Mouse (Mus musculus) neutrophil, adult 5-6 weeks (primary cell): ENCODE results near the gene Gm20388. TPM values are rescaled to one million over a fixed set of nuclear protein-coding genes. Genes with fewer than 3 reads are reported as not detected.

ENCODE experiments used
- ATAC-seq: fragments of 151-379, 151-347 bp; 2 replicates; pipeline ENCODE4 v1.8.0; 2017; ENCODE audit warnings: mild to moderate bottlenecking, moderate TSS enrichment; ENCODE audit not compliant: insufficient number of reproducible peaks, poor library complexity, low FRiP score, severe bottlenecking; ENCODE audit errors: extremely low read depth
- total RNA-seq: library from RNA; stranded (forward); fragments of 200-1000 nt; gene quantifications from 2 replicates; pipeline ENCODE4 v1.2.3, GENCODE M21; 2017

Gene Gm20388
- total RNA-seq, 1 experiment from 2014 or later: 10.8 TPM

DNA sequence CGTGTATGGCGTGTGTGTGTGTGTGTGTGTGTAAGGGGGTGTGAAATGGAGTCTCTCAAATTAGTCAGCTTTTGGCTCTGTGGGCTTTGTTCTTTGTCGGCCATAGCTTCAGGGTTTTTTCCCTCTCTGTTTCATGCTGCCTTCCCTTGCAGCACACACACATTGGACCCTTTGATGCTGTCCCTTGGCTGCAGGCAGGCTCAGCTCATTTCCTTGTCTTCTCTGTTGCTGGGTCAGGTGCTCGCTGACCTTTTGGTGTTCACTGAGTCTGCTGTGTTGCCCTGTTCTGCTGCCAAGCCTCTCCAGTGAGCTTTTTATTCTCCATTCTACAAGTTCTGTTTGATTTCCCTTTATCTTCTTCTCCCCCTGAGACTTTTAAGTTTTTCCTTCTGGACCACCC lies 218.9 kb downstream of the Gm20388 start:
- no peak for ATAC-seq

DNA sequence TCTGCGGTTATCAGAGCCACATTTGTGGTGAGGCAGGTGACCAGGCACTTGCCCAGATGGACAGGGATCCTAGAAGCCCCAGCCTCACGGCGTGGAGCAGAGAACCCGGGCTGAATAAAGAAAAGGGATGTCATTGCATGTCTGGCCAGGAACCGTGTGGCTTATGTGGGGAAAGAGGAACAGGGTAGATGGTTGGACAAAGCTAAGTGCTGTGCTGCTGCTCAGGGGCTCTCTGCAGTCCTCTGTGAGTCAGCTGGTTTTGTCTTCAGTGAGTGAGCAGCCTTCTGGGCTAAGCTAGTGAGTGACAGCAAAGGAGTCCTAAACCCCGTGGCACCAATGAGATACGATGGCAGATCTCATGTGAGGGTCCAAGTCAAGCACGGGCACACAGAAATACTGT lies 220.5 kb downstream of the Gm20388 start:
- peak; percentile 52 for ATAC-seq

DNA sequence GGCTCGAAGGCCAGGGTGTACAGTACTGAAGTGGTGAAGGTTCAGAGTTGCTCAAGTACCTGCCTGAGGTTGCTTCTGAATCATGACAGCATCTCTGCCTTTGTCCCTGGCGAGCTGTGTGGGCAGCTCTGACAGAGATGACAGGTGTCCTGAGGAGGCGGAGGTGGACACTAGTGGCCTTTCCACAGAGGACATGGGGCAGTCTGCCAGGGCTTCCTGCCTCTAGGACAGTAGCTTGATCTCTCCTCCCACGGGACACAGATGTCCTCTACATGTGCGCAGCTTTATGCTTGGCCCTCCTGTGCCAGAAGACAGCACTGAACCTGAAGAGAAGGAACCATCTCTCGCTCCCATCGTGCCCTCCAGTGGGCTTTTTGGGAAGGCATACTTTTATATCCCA lies 222.5 kb downstream of the Gm20388 start:
- no peak for ATAC-seq

DNA sequence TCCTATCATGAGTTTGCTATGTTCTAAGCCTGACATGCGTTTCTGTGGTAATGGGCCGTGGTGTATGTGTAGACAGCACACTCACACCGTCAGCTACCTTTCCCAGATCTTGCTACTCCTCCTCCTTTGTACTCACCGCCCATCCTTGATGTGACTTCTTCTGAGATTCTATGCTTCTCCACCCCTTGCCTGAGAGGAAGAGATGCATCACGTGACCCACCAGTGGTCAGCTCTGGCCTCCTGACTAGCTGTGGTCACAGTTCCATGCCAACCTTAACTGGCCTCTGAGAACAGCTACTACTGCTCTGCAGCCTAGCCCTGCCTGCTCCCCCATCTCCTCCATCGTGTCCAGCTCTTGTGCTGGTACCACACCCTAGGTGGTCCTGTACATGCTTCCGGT lies 225.0 kb downstream of the Gm20388 start:
- no peak for ATAC-seq

DNA sequence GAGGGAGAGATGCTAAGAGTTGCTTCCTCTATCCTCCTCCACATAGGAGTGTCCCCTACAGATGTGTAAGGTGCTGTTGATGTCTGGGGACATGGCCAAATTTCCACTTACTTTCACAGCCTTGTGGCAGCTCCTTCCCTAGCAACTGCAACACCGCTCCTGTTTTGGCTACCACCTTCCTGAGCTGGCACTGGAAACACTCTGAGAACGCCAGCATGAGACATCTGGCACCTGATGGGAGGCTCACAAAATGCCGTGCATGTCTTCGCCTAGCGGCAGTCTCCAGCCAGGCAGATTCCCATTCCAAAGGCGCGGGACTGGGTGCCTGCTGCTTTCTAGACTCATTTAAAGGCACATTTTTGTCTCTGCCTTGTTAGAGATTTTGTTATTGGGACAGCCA lies 226.0 kb downstream of the Gm20388 start:
- no peak for ATAC-seq

DNA sequence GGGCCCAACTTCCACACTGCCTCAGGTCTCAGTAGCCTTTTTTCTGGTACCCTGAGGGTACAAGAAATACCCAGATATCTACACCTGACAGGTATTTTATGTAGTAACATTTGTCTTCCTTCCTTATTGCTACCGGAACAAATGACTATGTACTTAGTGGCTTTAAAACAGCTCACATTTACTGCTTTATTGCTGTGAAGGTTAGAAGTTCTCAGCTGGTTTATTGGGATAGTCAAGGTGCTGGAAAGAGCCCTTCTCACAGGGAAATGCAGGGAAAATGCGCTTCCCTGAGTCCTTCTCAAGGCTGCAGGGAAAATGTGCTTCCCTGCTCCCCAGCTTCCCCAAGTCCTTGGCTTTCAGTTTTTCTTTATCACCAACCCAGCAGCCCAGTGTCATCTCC lies 228.3 kb downstream of the Gm20388 start:
- ATAC-seq: no peak

DNA sequence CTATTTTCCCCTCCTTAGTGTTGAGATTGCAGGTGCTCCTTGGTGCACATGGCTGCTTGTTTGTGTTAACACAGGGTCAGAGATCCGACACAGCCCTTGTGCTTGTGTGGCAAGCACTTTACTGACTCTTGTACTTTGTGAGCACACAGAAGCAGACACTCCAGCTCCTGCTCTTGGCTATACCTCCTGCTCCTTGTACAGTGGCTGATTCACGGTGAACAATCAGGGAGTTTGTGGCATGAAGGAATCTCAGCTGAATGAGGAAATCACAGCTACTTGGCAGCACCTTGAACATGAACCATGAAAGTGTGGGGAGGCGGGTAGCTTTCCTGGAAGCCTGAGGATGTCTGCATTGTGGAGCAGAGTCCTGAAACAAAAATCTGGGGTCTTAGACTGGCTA lies 230.1 kb downstream of the Gm20388 start:
- ATAC-seq: no peak

DNA sequence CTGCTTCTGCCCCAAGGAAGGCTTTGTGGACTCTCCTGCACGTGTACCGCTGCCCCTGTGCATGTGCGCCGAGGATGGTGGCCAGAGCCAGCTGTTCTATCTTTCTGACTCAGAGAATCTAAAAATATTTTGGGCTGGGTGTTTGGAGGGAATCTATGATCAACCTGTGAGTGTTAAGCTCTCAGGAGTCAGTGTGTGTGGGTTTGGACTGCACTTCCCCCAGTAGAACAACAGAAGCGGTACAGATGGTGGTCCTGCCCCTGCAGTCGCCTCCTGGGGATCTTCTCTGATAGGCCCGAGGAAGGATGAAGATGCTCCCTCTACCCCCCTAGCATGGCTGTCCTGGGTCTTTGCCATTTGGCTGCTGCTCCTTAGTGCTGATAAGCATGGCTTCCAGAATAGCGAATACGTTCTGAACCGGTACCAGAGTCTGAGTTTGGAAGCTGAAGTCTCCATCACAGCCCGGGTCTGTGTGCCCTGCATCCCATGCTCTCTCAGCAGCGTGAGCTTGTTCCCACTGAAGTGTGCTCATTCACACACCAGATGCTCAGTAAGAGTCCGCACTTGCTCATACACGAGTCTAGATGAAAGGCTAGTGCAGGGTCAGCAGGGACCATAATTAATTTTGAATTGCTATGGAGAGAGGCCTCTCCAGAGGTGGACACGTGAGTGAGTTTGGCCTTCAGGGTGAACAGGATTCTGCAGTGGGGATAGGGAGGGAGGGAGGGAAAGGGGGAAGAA lies 233.4 kb downstream of the Gm20388 start:
- ATAC-seq: no peak

DNA sequence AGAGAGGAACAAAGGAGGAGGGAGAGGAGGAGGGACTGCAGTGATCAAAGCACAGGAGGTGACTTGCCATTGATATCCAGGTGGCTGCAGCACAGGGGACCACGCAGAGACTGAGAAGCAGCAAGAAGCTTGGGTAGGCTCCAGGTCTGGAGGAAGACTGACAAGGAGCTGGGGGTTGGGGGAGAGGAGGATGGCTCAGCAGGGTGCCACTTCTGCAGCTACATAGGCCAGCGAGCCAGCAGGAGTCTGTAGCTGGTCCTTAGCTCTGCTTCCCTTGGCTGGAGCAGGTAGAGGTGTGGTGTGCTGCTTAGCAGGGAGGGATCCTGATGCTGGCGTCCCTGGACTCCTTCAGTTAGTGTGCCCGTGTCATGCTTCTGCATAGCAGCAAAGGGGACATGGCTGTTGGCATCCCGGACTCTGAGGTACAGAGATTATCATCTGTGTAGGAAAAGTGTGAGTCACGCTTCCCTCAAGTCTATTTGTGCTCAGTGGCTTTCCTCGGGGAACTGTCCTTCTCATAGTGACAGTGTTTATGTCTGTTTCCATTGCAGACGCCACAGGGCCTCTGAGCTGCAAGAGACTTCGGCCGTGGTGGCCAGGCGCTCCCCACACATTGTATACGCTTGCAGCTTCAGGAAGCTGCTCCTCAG lies 234.1 kb downstream of the Gm20388 start:
- no peak for ATAC-seq

DNA sequence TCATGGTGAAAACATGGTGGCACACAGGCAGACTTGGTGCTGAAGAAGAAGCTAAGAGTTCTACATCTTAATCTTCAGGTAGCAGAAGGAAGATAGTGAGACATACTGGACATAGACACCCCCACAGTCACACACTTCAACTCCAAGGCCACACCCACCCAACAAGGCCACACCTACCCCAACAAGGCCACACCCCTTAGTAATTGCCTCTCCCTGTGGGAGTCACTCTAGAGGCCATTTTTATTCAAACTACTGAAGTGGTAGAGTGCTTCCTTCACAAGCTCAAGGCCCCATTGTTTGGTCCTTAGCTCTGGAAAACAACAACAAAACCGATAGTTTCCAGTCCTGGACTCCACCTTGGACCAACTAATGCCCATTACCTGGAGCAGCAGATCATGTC lies 235.4 kb downstream of the Gm20388 start:
- ATAC-seq: no peak

DNA sequence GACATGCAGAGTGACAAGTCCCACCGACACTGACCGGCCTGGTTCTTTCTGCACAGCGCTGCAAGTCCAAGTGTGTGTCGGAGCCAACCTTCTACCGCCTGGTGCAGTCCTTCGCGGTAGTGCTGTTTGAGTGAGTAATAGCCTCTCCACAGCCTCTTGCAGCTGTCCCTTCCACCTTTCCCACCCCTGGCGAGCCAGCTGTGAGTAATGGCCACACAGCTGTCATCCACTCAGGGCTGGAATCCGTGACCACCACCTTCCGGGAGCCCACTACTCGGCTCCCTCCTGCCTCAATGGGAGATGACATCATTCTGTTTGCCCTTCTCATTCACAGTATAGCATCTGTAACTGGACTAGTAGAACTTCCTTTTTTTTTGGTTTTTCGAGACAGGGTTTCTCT lies 239.4 kb downstream of the Gm20388 start:
- ATAC-seq: no peak

DNA sequence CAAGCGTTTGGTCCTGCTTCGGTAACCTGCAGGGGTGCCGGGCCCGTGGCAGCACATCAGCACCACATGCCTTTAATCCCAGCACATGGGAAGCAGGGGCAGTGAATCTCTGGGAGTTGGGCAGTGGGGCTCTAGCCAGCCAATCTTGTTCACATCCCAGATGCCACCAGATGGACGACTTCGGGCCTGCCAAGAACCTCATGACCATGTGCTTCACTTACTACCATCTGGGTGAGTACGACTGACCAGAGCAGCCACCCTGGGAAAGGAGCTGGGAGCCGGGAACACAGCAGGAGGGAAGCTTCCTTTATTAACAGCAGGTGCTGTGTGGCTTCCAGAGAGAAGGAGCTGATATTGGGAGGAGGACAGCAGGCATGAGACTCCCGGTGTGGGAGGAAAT lies 240.5 kb downstream of the Gm20388 start:
- no peak for ATAC-seq

DNA sequence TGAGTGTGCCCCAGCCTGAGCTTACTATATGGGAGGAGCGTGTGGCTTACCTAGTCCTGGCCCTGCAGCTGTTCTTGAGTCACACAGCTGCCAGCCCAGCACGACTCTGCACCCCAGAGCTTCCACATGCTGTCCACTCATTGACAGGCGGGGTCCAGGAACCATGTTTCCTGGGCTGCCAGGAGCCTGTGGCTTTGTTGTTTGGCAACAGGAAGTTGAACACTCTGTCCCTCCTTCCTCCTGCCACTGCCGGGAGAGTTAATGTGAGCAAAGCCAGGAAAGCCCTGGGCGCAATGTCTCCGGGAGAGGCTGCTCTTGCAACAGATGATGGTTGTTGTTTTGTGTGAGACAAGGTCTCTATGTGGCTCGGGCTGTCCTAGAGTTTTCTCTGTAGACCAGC lies 242.0 kb downstream of the Gm20388 start:
- peak; percentile 10; the same call in 1 of the 2 replicates for ATAC-seq

DNA sequence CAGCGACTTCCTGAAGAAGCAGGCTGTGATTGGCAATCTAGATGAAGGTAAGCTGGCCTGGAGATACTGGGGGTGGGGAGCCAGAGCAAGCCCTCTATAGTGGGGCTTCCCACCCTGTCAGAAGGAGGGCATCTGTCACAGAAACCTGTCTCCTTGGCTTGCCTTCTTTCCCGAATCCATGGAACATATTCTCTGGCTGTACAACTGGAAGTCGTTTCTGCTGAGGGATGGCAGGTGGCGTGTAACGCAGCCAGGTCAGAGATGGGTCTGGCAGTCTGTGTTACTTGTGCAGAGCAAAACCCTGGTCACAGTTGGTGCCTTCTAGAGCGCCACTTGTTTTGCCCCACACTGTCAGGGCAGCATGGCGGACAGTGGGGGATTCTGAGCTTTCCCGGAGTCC lies 249.7 kb downstream of the Gm20388 start:
- ATAC-seq: no peak

DNA sequence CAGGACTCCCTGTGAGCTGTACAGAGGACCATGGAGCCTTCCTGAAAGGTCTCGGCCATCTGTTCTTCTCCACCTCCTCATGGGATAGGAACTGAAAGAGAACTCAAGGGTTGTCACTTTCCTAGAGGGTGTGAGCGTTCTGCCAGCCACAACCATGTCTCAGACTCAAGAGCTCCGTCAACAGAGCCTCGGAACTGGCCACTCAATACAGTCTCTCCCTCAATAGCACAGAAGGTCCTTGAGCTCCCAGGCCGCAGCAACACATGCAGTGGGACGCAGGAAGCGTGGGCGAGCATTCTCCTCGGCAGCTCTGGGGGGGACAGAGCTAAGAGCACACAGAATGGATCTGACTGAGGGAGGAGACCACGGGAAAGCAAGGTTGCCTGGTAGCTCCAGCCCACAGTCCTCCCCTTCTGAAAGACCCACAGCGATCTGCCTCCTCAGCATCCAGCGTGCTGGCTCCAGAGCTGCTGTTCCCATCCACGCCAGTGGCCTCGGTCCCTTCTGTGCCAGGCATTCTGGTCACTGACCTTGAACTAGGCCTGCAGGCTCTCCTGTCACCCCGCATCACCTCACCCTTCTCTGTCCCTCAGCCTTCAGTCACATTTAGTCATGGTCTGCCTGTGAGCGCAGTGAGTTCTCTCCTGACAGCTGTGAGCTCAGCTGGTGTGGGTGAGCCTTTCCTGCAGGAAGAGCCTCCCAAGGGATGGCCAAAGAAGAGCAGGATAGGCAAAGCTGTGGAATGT lies 251.2 kb downstream of the Gm20388 start:
- no peak for ATAC-seq

DNA sequence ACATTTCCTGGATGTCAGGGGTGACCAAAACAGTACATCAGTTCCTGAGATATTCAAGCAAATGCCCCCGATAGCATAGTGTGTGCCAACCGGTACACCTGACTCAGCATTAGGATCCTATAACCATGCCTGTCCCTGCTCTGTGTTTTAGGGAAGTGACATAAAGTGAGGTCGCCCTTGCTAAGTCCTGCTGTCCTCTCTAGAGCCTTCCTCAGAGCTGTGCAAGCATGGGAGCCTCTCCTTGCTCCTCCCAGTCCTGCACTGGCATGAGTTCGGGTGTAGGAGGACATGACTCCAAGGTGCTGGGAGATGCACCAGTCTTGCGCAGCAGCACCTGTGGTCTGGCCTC lies 251.7 kb downstream of the Gm20388 start:
- ATAC-seq: no peak

DNA sequence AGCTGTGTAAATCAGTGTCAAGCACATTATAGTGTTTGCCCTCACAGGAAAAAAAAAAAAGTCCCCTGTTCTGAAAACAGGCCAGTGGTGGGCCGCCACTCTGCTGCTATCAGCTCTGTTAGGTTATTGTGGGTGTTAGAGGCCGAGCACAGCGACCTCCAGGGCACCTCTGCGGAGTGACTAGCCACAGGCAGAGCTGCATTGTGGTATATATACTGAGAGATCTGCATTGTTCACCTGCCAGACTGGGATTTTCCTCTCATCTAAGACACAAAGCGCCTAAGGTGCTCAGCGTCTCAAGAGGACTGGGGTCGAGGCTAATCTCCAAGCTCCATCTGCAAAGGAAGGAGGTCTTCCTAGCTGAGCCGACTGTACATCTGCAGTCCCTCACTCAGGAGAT lies 252.7 kb downstream of the Gm20388 start:
- no peak for ATAC-seq

DNA sequence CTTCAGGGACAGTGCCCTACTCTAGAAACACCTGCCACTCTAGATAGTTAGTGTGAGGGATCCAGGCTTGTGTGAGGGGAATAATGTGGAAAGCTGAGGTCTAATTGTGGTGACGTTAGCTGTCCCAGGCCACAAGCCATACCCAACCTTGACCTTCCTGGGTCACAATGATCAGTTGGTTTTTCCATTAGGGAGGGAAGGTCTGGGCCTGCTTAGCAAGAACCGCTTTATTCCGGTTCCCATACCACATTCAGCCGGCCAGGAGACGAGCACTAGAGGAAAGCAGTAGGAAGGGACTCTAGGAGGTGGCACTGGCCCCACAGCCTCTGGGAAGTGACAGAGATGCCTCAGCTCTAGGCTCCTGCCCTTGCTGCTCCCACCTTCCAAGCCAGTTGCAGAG lies 253.4 kb downstream of the Gm20388 start:
- no peak for ATAC-seq

DNA sequence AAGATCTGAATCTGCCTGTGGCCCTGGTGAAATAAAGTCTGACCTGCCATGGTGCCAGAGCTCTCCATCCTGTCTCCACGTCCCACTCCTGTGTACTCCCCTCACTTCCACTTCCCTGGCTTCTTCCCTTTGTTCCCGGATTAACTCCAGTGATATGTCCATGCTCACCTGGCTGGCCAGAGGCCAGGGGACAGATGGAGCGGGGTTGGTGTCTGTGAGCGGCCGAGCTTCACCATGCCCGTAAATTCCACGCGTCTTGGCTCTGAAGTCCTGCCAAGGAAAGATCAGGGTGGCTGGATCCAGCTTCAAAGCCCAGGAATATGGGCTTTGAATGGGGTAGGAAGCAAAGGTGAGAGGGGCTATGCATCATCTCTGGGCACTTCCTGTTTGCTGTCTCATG lies 256.5 kb downstream of the Gm20388 start:
- ATAC-seq: no peak

DNA sequence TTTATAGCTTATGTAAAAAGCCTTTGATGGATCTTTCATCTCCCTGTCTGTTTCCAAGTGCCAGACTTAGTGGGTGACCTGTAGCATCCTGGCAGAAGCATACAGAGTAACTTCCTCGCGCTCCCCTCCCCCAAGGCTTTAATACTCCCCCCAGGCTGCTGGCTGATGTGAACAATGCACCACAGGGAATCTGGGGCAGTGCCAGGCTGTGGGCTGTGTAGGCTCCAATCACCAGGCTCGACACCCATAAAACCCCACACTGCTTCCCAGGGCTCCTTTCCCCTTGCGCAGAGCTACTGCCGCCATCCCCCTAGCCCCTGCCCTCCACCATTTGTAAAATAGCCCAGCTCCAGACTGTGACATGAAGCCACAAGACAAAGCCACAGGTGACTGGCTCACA lies 257.2 kb downstream of the Gm20388 start:
- no peak for ATAC-seq
